ENCODE assay signal across 18 mouse cellular contexts in genomic region chr16:8678035-8678434, GRCm38 (mm10). TPM values are rescaled to one million over a fixed set of nuclear protein-coding genes. Genes with fewer than 3 reads are reported as not detected.
DNase-seq lines count a peak whose midpoint lies in the region; TF ChIP-seq lines count a peak whose summit lies in the region.
"Had no signal": no experiment of that assay in that cellular context is flagged by ENCODE, and none has a peak within 500 bp of the region (broad histone marks: within the 10 kb centered on the region; RNA-seq: fewer than 3 reads in every experiment).

No protein-coding gene starts in this region.

- H3K4me3 ChIP-seq in liver, adult 2 months (ENCODE audit: insufficient read depth, low read depth, low read length): no peak overlapping the region
- H3K4me3 ChIP-seq: kidney, embryonic 15.5 days; limb, embryonic 13.5 days; megakaryocyte, embryonic 14.5 days had no signal

- no peak for TF ChIP-seq POLR2A in liver, adult 2 months (IDR thresholded peaks at IDR 0.05; ENCODE audit: extremely low read depth, insufficient read depth, low read length)

- H3K4me1 ChIP-seq in liver, adult 2 months (ENCODE audit: control insufficient read depth, insufficient read depth, low read length): peaks cover 11% of the 10 kb centered on the region
- H3K4me1 ChIP-seq: limb, embryonic 13.5 days had no signal

- H3K79me2 ChIP-seq in liver, adult 2 months (ENCODE audit: control insufficient read depth, insufficient read depth, low read length): no peaks in the 10 kb centered on the region

- H3K36me3 ChIP-seq in liver, adult 2 months (ENCODE audit: control insufficient read depth, insufficient read depth, low read length): no peaks in the 10 kb centered on the region
- H3K36me3 ChIP-seq: kidney, embryonic 15.5 days; limb, embryonic 13.5 days had no signal

- DNase-seq in kidney, postnatal 25 days: peak; percentile 63 to 69
- no peak for DNase-seq in kidney, adult 11 months
- DNase-seq in adrenal gland, postnatal 25 days: peak; percentile 55
- DNase-seq in liver, adult 2 months (ENCODE audit: extremely low read depth, low read depth, low spot score): peak; percentile 80
- DNase-seq in spleen, postnatal 10 days (ENCODE audit: low spot score in 2 of 2): peak; percentile 63 to 77
- DNase-seq in Muller cell, postnatal 12 days (ENCODE audit: inconsistent ontology term): no peak
- DNase-seq in thymus, postnatal 36 days: no peak
- DNase-seq: cerebellum, adult 11-12 months; heart, adult 11 months; right cerebral cortex, postnatal 14 days; thymus, adult 18-20 months had no signal

- no peak overlapping the region for H3K27ac ChIP-seq in liver, adult 2 months (replicated peaks; ENCODE audit: insufficient read depth, low read depth, low read length)
- H3K27ac ChIP-seq: hindbrain, embryonic 14.5 days; kidney, embryonic 15.5 days; limb, embryonic 13.5 days had no signal

- 13% methylated on average over 5 of the region's 5 CpGs for WGBS in liver, adult 2 months

- no peaks in the 10 kb centered on the region for H3K27me3 ChIP-seq in liver, adult 2 months (ENCODE audit: control insufficient read depth, insufficient read depth, low read length)

- no peak overlapping the region for H3K9ac ChIP-seq in liver, adult 2 months (ENCODE audit: low read depth, low read length)
- H3K9ac ChIP-seq: hindbrain, embryonic 14.5 days; kidney, embryonic 15.5 days; limb, embryonic 13.5 days had no signal

- TF ChIP-seq CTCF in liver, adult 2 months (IDR thresholded peaks at IDR 0.05; ENCODE audit: low read depth, low read length): no peak

RNA-seq across cellular contexts. Expression of gene Gm5767, which starts 2.5 kb away (rescaled TPM):
- total RNA-seq in adrenal gland, postnatal 25 days (2021): not detected in 2 replicates
- total RNA-seq in liver, adult 2 months (2014; rRNA removed): not detected in 2 replicates
- 0.62 and 0.90 TPM in 2 replicates for polyA plus RNA-seq in liver, adult 2 months (2012; rRNA removed)
- total RNA-seq: neutrophil, adult 5-6 weeks had no signal
- polyA plus RNA-seq: forebrain, embryonic 11.5 days; heart, embryonic 16.5 days; kidney, embryonic 15.5 days; limb, embryonic 13.5 days had no signal

RNA-seq across cellular contexts. Expression of gene Carhsp1, which starts 6.1 kb away (rescaled TPM):
- total RNA-seq in adrenal gland, postnatal 25 days (2021): 91.2 and 94.1 TPM in 2 replicates
- total RNA-seq in liver, adult 2 months (2014; rRNA removed): 55.6 and 57.5 TPM in 2 replicates
- 125 and 126 TPM in 2 replicates for polyA plus RNA-seq in liver, adult 2 months (2012; rRNA removed)

RNA-seq across cellular contexts. Expression of gene Tmem186, which starts 40.5 kb away (rescaled TPM):
- total RNA-seq in adrenal gland, postnatal 25 days (2021): 22.7 and 23.9 TPM in 2 replicates
- total RNA-seq in liver, adult 2 months (2014; rRNA removed): 6.5 and 7.0 TPM in 2 replicates
- polyA plus RNA-seq in liver, adult 2 months (2012; rRNA removed): 8.0 and 8.7 TPM in 2 replicates

RNA-seq across cellular contexts. Expression of gene Pmm2, which starts 40.6 kb away (rescaled TPM):
- 64.6 and 66.8 TPM in 2 replicates for total RNA-seq in adrenal gland, postnatal 25 days (2021)
- 27.9 and 30.5 TPM in 2 replicates for total RNA-seq in liver, adult 2 months (2014; rRNA removed)
- 54.9 and 65.2 TPM in 2 replicates for polyA plus RNA-seq in liver, adult 2 months (2012; rRNA removed)

Comparison
In these comparisons a context has a peak if more than half of its experiments do, and no peak if none do; other contexts are left out.
1. DNase-seq: peak in kidney, postnatal 25 days (2 of 2), adrenal gland, postnatal 25 days (single experiment), liver, adult 2 months (single experiment) and spleen, postnatal 10 days (2 of 2); none in kidney, adult 11 months (single experiment), Muller cell, postnatal 12 days (single experiment) and thymus, postnatal 36 days (0 of 2).